Mouse (Mus musculus): ENCODE measurements at regions not wholly inside any gene's neighbourhood (a gene's known extent, or its start where the extent isn't known, plus 50 kb on each side); places are given as distances from the start of the nearest gene placed in this dataset.

DNA sequence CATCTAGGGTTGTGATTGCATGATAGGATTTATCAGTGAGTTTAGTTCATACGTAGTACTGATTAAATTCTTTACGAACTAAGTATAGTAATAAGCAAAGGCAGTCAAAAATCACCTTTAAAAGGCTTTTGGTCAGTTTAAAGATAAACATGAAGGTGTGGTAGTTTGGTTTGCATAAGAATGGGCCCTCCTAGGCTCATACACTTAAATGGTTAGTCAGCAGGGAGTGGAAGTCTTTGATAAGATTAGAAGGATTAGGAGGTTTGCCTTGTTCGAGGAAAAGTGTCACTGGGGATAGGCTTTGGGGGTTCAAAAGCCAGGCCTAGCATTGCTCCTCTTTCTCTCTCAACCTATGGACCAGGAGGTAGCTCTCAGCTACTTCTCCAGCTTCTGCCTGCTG is 357.4 kb upstream of the Pdzrn3 start:
- TF ChIP-seq CTCF (IDR thresholded peaks at IDR 0.05; ENCODE audit: low read depth) (no peak), EP300 (optimal IDR thresholded peaks at IDR 0.05) (no peak)
